Mouse (Mus musculus): Measurements from ENCODE around the gene Cadm4.
"Not testable (repeated sequence)": the region's sequence is repeated elsewhere in the genome, so short reads cannot be mapped to it uniquely, and the experiment has no call there.

The Cadm4 gene

DNA sequence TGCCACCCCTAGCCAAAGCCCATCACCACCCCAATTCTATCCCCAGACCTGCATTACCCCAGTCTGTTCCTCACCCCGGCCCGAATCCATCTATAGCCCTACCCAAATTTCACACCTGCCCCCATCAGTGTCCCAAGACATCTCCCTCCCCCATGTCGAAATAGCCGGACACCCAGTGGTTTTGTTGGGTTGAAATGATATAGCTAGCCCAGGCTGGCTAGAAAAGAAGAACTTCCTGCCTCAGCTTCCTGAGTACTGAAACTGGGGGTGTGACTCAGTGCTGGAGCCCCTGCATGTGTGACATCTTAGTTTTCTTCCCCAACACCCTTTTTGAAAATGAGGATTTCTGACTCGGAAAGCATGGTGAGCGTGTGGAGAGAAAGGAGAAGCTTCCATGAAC, 15.0 kb upstream of the Cadm4 start:
- intact Hi-C loops (cut with DNase I), result no loop called here

DNA sequence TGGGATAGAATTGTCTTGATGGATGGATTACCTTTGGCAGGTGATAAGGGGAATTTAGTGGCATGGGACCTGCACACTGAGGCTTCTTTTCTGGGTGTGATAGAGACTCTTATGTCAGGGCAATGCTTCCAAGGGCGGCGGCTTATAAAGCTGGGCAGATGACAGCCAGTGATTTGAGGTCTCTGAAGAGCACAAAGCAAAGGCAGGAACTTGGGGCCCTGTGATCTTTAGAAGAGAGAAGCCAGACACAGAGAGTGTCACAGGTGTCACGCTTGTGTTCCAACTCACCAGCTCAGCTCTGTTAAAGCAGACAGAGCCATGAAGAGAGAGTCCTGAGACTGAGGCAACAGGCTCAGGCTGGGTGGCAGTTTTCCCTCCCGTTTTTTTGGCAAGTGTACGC, 13.9 kb upstream of the Cadm4 start:
- intact Hi-C loops (cut with DNase I), result no loop called here

GRCm38 (mm10) chr7:24469126-24469525, 12.7 kb upstream of the Cadm4 start:
- intact Hi-C loops (cut with DNase I), result no loop called here

- intact Hi-C loops (cut with DNase I), result no loop called here
Observed at GRCm38 (mm10) chr7:24470356-24470755, 11.5 kb upstream of the Cadm4 start.

- intact Hi-C loops (cut with DNase I), result no loop called here
Observed at GRCm38 (mm10) chr7:24472442-24472841, 9.4 kb upstream of the Cadm4 start.

DNA sequence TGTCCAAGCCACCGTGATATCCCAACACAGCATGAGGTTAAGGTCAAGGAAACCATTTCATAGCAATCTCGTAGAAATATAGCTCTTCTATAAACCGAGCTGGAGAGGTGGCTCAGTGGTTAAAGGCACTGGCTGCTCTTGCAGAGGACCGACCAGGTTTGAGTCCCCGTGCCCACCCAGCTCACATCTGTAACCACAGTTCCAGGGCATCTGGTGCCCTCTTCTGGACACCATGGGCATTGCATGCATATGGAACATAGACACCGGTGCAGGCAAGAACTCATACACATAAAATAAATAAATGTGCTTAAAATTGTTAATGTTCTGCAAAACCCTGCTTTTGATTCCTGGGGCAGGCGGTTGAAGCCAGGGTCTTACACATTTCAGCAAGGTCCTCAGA, 8.9 kb upstream of the Cadm4 start:
- intact Hi-C loops (cut with DNase I), result no loop called here

DNA sequence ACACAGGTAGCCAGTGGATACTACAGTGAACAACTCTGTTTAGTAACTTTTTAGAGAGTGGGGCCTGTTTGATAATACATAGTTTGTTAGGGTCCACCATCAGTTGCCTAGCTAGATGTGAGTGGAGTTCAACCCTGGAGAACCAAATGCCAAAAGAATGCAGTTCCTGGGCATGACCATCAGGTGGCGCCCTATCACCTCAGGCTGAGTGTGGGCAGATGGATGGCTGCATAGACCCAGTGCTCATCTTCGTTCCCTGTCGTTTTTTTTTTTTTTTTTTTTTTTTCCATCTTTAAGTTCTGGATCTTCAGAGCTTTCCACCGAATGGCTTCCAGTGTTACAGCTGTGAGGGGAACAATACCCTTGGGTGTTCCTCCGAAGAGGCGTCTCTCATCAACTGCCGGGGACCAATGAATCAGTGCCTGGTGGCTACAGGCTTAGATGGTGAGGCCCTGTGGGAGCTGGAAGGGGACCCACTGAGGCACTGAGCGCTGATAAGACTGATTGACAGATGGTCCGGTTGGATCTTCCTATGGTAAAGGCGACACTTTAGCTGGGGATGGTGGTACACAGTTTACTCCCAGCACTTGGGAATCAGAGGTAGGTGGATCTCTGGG, 7.8 kb upstream of the Cadm4 start:
- intact Hi-C loops (cut with DNase I), result no loop called here

GRCm38 (mm10) chr7:24474811-24475506, 6.9 kb upstream of the Cadm4 start:
- intact Hi-C loops (cut with DNase I), result loop anchor here (5.0 kb wide), 1 partner anchor 33 kb away; no protein-coding TSS in a partner anchor

DNA sequence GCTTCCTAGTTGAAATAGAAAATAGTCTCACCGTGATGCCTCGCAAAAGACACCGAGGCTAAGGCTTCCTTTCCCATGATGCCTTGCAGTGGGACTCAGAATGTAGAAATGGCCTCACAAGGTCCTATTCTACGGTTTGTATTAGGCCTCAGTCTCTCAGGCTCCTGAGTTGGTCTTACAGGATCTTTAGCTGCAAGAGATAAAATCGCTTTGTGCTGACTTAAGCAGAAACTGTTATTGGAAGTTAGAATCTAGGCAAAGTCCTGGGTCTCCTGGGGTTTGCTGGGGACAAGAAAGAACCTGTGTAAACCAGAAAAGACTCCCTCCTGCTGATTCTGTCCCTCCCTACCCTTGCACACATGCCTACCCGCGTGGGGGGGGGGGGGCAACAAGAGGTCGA, 5.5 kb upstream of the Cadm4 start:
- intact Hi-C loops (cut with DNase I), result loop anchor here (5.0 kb wide), 1 partner anchor 34 kb away; no protein-coding TSS in a partner anchor

DNA sequence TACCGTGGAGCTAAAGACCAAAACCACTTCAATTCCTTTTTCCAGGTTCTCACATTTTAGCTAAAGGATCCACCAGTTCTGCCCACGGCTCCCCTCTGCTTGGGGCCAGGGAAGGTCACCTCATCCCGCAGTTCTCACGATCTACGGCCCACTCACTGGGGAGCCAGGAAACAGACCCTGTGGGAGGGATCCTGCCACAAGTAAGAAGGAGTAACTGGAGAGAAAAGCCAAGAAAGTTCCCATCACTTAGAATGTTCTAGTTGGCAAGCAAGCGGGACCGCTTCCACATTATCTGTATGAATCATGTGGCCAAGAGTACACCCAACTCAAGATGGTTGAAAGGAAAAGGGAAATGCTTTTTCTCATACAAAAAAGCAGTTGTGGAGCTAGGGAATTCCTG, 5.0 kb upstream of the Cadm4 start:
- intact Hi-C loops (cut with DNase I), result loop anchor here (5.0 kb wide), 1 partner anchor 35 kb away; no protein-coding TSS in a partner anchor

GRCm38 (mm10) chr7:24478911-24479310, 2.9 kb upstream of the Cadm4 start:
- intact Hi-C loops (cut with DNase I), result loop anchor here (5.0 kb wide), 1 partner anchor 37 kb away; no protein-coding TSS in a partner anchor

DNA sequence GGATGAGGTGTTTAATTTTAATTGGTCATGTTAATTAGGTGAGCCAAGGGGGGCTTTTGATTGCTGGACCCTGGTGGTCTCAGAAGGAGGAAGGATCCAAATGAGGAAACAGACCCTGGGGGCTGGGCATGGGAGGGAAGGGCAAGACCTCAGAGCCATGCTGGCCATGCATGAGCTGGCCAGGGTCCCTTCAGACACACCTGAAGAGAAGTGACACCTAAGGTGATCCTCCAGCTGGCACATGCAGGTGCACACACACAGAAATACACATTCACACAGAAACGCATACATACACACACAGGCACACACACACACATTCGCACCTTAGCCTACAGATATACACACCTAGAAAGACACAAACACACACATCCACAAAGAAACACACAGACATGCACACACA, 2.1 kb upstream of the Cadm4 start:
- intact Hi-C loops (cut with DNase I), result loop anchor here (5.0 kb wide), 1 partner anchor 37 kb away; no protein-coding TSS in a partner anchor

- intact Hi-C loops (cut with DNase I), result no loop called here
Observed at GRCm38 (mm10) chr7:24480121-24480941, 1.5 kb upstream of the Cadm4 start.

GRCm38 (mm10) chr7:24480986-24481473, 793 bp upstream of the Cadm4 start:
- intact Hi-C loops (cut with DNase I), result no loop called here

DNA sequence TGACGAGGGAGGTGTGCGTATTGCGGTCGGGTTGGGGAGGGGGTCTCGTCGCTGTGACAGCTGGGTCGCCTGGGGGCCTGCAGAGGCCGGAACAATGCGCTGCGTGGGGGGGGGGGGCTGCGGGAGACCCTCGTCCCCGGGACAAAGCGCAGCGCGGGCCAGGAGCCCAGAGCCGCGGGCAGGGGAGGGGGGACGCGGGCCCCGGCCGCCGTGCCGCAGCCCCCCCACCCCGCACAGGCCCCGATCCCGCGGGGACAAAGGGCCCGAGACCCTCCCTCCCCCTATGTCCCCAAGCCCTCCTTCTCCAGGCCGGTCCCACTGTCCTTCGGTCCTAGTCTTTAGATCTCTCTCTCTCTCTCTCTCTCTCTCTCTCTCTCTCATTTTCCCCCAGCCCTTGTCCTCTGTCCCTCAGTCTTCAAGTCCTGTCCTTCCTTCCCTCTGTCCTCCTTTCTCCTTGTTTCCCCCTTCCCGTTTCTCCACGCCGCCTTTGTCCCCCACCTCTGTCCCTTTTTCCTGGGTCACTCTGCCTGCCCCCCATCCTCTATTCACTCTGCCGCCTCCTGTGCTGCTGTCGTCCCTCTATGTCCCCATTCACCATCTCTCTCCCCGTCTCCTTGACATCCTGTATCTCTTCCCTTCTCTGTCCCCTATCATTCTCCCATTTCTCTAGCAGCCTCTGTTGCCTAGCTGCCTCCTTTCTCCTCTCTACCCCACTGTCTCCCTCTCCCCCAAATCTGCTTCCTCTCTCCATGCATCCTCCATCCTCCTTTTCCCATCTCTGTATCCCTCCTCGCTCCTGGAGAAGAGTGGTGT, 591 bp downstream of the Cadm4 start:
- intact Hi-C loops (cut with DNase I), result no loop called here

- intact Hi-C loops (cut with DNase I), result not testable (repeated sequence)
Observed at GRCm38 (mm10) chr7:24483291-24483690, 1.5 kb downstream of the Cadm4 start.

- intact Hi-C loops (cut with DNase I), result no loop called here
Observed at GRCm38 (mm10) chr7:24485481-24485880, 3.7 kb downstream of the Cadm4 start.

- intact Hi-C loops (cut with DNase I), result no loop called here
Observed at GRCm38 (mm10) chr7:24486654-24487130, 4.9 kb downstream of the Cadm4 start.

DNA sequence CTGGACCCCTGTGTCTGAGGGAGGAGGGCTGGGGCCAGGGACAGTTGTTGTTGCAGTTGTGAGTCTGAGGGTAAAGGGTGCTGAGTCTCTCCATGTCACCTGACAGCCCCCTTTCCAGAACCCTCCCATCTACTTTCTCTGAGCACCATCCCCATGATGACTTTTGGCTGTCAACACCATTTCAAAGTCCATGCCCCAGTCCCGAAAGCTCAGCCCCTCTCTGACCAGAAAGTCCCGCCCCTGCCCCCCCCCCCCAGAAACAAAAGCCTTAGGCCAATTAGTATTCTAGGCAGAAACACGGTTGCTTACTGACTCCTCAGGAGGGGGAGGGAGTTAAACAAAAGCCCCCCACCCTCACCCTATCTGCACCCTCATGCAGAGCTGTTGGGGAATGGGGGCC, 5.6 kb downstream of the Cadm4 start:
- intact Hi-C loops (cut with DNase I), result no loop called here

- intact Hi-C loops (cut with DNase I), result no loop called here
Observed at GRCm38 (mm10) chr7:24488303-24488702, 6.5 kb downstream of the Cadm4 start.

All from adrenal gland (tissue).